Mouse (Mus musculus) testis, adult 2 months (tissue): Measurements from ENCODE around the gene Thra.

Experiments
- CTCF ChIP-seq: fragments of 200-500 bp; IDR thresholded peaks from 2 replicates; pipeline ENCODE4 v1.5.1; 2012; ENCODE audit warnings: low read depth, mild to moderate bottlenecking, inconsistent platforms, low read length, moderate library complexity; ENCODE audit not compliant: control insufficient read depth, insufficient read depth, insufficient replicate concordance
- POLR2A ChIP-seq: fragments of 200-500 bp; IDR thresholded peaks from 2 replicates; pipeline ENCODE4 v1.6.1; 2012; ENCODE audit warnings: low read depth, mild to moderate bottlenecking, inconsistent platforms, low read length, moderate library complexity; ENCODE audit not compliant: control insufficient read depth

DNA sequence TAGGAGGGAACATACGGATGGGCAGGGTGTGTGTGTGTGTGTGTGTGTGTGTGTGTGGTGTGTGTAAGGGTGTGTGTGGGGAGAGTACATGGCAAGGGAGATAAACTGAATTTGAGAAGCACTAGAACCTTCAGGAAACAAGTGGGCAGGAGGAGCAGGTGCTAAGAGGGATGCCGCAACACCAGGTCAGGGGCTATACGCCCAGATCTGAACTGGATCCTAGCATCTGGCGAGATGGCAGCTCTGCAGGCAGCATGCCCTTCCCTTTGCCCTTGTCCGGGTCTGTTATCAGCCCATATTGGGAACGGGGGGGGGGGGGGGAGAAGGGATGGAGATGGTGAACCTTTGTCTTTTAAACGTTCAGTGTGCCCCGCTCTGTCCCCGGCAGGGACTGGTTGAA is 1.5 kb upstream of the Thra start:
- TF ChIP-seq CTCF (no peak), POLR2A (no peak)
